Mouse (Mus musculus) kidney, postnatal 36 days (tissue): ENCODE measurements around the gene Ets1.
A peak's percentile ranks its signal among the peaks of the same experiment; 100 is the strongest.

Source experiments
- DNase-seq, 2 experiments: peaks; one replicate each; pipeline ENCODE4 v3.0.0; 2021 to 2022; ENCODE audit warnings: mixed read lengths in 2 of 2

The Ets1 gene

GRCm38 (mm10) chr9:32666611-32667517 is 30.8 kb downstream of the Ets1 start:
- peak; percentile 50 to 51 for DNase-seq

- no peak for DNase-seq
These were observed 31.5 kb downstream of the Ets1 start for GRCm38 (mm10) chr9:32667518-32667908.

GRCm38 (mm10) chr9:32668075-32668673 is 32.2 kb downstream of the Ets1 start:
- DNase-seq: no peak

DNA sequence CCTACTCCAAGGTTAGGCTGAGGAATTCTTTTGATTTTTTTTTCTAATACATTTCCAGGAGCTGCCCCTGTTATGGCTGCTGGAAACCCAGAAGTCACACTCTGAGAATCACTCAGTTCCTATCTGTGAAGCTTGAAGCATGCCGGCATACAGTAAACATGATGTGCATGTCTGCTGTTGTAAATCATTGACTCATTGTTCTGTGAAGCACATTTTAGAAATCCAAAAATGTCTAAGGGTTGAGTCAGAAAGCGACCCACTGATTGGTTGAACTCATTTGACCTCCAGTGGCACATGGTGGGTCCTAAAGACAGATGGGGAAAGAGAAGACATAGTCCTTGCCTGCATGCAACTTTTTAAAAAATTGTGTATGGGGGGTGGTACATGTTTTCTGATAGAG is 33.4 kb downstream of the Ets1 start:
- no peak for DNase-seq

- peak; percentile 78 to 80 for DNase-seq
These were observed 36.2 kb downstream of the Ets1 start for GRCm38 (mm10) chr9:32671970-32672859.

DNA sequence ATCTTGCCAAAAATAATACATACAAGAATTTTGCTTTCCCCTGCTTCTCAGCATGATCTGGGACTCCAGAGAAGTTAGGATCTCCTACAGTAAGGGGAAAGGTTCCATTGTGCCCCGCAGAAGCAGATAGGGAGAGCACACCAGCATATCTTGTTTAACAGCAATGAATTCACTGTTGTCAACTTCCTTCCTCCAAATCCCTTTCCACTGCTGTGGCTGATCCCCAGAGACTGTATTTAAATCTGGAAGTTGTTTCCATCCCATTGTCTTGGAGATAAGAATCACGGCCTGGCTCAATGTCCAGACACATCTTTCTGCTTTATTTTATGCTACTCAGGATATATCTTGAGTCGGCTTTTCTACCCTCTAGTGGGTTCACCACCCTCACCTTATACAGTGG is 37.9 kb downstream of the Ets1 start:
- peak; percentile 24 to 33 for DNase-seq

DNA sequence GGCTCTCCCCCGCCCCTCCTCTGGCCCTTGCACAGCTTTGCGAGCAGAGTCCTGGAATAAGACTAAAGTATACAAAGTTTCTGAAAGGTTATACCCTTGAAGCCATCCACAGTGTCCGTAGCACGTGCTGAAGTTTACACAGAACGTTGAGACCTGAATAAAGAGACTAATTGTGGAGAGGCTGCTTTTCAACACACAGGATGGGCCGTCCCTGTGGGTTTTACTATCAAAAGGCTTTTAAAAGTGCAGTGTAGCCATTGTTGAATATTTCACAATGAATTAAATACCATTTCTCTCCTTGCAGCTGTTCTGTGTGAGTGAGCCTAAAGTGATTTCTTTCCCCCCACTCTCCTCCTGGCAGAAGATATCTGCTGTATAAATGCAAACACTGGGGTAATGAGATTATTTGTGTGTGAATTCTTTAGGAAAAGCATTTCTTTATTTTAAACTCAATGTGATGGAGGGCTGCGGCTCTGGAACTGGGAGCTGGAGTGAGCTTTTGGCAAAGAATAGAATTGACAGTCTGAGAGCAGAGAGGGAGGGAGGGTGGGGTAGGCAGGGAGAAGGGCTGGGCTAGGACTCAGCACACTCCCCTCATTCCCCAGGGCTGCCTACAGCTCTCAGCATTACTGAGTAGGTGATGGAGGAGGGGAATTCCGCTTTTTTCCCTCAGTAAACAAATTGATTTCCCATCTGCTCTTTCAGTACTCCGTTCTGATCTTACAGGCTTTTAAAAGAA is 39.8 kb downstream of the Ets1 start:
- DNase-seq: no peak

- no peak for DNase-seq
These were observed 40.5 kb downstream of the Ets1 start for GRCm38 (mm10) chr9:32676480-32676879.

DNA sequence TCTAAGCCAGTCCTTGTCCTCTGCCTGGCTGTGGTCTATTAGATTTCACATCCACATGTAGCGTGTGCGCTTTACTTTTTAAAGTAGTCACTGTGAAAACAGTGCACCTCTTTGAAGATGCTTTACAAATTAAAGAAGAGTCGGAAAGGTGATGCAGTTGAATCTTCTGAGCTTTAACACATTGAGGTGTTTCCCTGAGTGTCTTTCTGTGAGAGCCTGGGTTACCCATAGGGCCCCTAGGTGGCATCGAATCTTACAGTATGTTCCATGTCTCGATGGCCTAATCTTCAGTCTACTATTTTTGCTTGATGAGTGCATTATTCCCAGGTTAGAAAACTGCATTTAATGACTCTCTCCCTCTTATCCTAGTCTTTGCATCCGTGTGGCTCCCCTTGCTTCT is 41.6 kb downstream of the Ets1 start:
- DNase-seq: no peak

DNA sequence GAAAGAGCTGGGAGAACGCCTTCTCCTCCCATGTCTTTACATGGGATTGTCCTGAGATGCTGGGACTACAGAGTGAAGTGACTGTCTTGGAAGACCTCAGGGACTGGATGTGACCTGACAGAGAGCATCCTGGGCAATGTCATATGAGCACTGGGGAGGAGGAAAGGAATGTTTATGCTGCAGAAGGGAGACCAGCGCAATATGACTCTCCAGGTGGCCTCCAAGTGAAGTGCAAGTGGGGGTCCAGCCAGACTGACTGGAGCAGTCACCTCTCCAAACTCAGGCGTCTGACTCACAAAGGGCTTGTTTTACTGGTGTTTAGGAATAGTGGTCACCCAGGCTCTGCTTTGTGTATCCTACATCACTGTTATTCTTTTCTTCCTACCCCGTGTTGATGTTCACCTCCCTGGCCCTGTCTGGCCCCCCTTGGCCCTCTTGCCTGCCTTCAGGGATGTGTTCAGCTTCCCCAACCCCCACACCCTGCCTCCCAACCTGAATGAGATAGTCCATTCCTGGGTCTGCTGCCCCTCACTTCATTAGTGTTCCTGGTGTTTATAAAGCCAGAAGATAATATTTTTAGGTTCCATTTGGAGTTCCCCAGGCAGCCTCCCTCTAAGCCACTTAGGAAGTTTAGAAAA is 42.2 kb downstream of the Ets1 start:
- no peak for DNase-seq

DNA sequence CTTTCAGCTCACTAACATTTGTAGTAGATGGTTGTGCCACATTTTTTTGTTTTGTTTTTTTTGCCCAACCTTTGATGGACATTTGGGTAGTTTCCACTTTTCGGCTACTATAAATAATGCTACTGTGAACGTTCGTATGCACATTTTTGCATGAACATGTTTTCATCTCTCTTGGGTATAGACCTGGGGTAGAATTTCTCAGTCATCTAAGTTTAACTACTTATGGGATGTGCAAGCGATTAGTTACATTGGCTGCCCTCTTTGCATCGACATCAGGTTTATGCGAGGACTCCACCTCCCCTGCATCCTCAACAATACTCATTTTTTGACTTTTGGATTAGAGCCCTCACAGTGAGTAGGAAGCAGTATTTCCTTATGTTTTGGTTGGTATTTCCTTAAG is 43.5 kb downstream of the Ets1 start:
- DNase-seq: no peak

DNA sequence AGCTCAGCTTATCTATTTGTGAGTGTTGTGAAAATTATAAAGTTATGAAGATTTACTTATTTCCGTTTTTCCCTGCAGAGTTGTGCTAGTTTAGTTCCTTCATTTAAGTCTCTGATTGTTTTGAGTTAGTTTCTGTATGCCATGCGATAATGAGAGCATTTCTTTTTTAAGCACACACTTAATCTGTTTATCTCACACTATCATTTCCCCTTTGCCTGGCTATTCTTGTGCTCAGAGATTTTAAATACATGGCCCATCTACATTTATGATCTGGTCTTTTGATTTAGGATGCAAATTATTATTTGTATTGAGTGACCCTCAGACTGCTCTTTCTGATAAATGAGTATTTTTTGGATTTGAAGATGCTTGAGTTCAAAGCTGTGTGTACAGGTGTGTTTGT is 44.2 kb downstream of the Ets1 start:
- no peak for DNase-seq

- DNase-seq: no peak
These were observed 50.0 kb downstream of the Ets1 start for GRCm38 (mm10) chr9:32685793-32686558.

DNA sequence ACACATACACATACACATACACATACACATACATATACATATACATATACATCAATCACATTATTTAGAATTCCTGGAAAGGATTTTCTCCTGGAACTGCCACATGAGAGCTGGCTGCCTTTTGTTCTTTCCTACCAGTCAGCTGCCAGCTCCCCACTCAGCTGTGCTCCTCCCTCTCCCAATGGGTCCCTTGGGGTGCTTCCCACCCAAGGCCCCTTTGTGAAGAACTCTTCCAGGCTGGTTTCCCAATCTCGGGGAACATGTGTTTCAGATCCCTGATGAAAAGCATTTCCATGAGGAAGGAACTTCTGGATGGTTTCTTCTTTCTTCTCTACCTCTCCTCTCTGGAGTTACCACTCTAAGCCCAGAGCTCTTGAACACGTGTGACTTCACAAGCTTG is 52.3 kb downstream of the Ets1 start:
- no peak for DNase-seq

- DNase-seq: no peak
These were observed 55.3 kb downstream of the Ets1 start for GRCm38 (mm10) chr9:32691151-32691925.

- no peak for DNase-seq
These were observed 56.9 kb downstream of the Ets1 start for GRCm38 (mm10) chr9:32692944-32693343.

DNA sequence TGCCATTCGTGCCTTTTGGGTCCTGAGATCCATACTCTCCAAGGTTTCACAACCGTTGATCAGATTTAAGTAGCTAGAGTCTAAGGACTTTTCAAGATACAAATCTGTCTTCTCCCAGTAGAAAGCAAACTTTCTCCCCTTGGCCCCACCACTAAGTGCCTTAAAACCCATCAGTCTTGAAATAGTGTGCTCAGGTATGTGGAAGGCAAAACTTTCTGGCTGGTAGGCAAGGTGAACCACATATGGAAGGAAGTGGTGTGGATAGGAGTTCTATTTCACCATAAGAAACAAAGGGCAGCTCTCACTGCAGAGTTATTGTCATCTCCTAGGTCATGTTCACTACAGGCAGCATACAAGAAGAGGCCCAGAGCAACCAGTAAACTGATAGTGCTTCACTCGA is 57.4 kb downstream of the Ets1 start:
- DNase-seq: no peak

- DNase-seq: no peak
These were observed 58.2 kb downstream of the Ets1 start for GRCm38 (mm10) chr9:32694111-32694824.

GRCm38 (mm10) chr9:32694916-32695490 is 59.0 kb downstream of the Ets1 start:
- DNase-seq: no peak
